Mouse (Mus musculus): ENCODE results near the gene Slc41a2. TPM values are rescaled to one million over a fixed set of nuclear protein-coding genes. Genes with fewer than 3 reads are reported as not detected.
"Not testable (repeated sequence)": the region's sequence is repeated elsewhere in the genome, so short reads cannot be mapped to it uniquely, and the experiment has no call there.

The Slc41a2 gene
- polyA plus RNA-seq (2016; fragmentation: Nextera tagmentation; extraction: Ambion mirVana), result 0.27 and 0.42 TPM in 2 replicates

GRCm38 (mm10) chr10:83337159-83337951 lies at the start of gene Slc41a2:
Slc41a2 (minus strand) TSS chr10:83337882.
- no peaks in the 10 kb centered on the region for H3K36me3 ChIP-seq
- peak; percentile 69 for DNase-seq (ENCODE audit: low spot score)
- peaks cover 74% of the 10 kb centered on the region for H3K27me3 ChIP-seq (ENCODE audit: insufficient read depth, poor library complexity, severe bottlenecking)
- peak within 1 kb of the TSS; percentile 80 for H3K27ac ChIP-seq
- H3K9me3 ChIP-seq, result no peaks in the 10 kb centered on the region
- under 1% methylated on average over 102 of the region's 102 CpGs for WGBS
- peaks cover 10% of the 10 kb centered on the region for H3K4me1 ChIP-seq (replicated peaks)
- H3K4me3 ChIP-seq, result peak within 1 kb of the TSS; percentile 68

- H3K27ac ChIP-seq, result no peak overlapping the region
- H3K36me3 ChIP-seq, result peaks cover 33% of the 10 kb centered on the region
- H3K4me3 ChIP-seq, result no peak overlapping the region
- no peaks in the 10 kb centered on the region for H3K27me3 ChIP-seq (ENCODE audit: insufficient read depth, poor library complexity, severe bottlenecking)
- WGBS, result 94% methylated on average over 7 of the region's 7 CpGs
- H3K4me1 ChIP-seq (replicated peaks), result no peaks in the 10 kb centered on the region
- no peak for DNase-seq (ENCODE audit: low spot score)
- no peaks in the 10 kb centered on the region for H3K9me3 ChIP-seq
Observed at GRCm38 (mm10) chr10:83385330-83385910, 47.7 kb upstream of the Slc41a2 start.

GRCm38 (mm10) chr10:83384456-83385215 lies 47.0 kb upstream of the Slc41a2 start:
- H3K36me3 ChIP-seq, result peaks cover 41% of the 10 kb centered on the region
- 94% methylated on average over 8 of the region's 8 CpGs for WGBS
- no peaks in the 10 kb centered on the region for H3K4me1 ChIP-seq (replicated peaks)
- H3K27me3 ChIP-seq (ENCODE audit: insufficient read depth, poor library complexity, severe bottlenecking), result no peaks in the 10 kb centered on the region
- no peak overlapping the region for H3K27ac ChIP-seq
- no peak overlapping the region for H3K4me3 ChIP-seq
- DNase-seq (ENCODE audit: low spot score), result peak; percentile 1
- H3K9me3 ChIP-seq, result no peaks in the 10 kb centered on the region

- peaks cover 49% of the 10 kb centered on the region for H3K36me3 ChIP-seq
- no peak overlapping the region for H3K27ac ChIP-seq
- no peaks in the 10 kb centered on the region for H3K27me3 ChIP-seq (ENCODE audit: insufficient read depth, poor library complexity, severe bottlenecking)
- no peaks in the 10 kb centered on the region for H3K4me1 ChIP-seq (replicated peaks)
- no peaks in the 10 kb centered on the region for H3K9me3 ChIP-seq
- H3K4me3 ChIP-seq, result no peak overlapping the region
- peak; percentile 2 for DNase-seq (ENCODE audit: low spot score)
- WGBS, result 94% methylated on average over 13 of the region's 13 CpGs
Observed at GRCm38 (mm10) chr10:83383863-83384262, 46.2 kb upstream of the Slc41a2 start.

- Histone ChIP-seq H3K27me3 (ENCODE audit: insufficient read depth, poor library complexity, severe bottlenecking) (no peaks in the 10 kb centered on the region), H3K4me3 (no peak overlapping the region), H3K9me3 (no peaks in the 10 kb centered on the region), H3K27ac (no peak overlapping the region), H3K36me3 (peaks cover 57% of the 10 kb centered on the region), H3K4me1 (replicated peaks) (no peaks in the 10 kb centered on the region)
- DNase-seq (ENCODE audit: low spot score), result no peak
- 84% methylated on average over 2 of the region's 2 CpGs for WGBS
Observed at GRCm38 (mm10) chr10:83382988-83383387, 45.3 kb upstream of the Slc41a2 start.

GRCm38 (mm10) chr10:83382528-83382927 lies 44.8 kb upstream of the Slc41a2 start:
- no peak overlapping the region for H3K27ac ChIP-seq
- H3K4me1 ChIP-seq (replicated peaks), result no peaks in the 10 kb centered on the region
- WGBS, result 88% methylated on average over 4 of the region's 4 CpGs
- H3K4me3 ChIP-seq, result no peak overlapping the region
- no peaks in the 10 kb centered on the region for H3K27me3 ChIP-seq (ENCODE audit: insufficient read depth, poor library complexity, severe bottlenecking)
- H3K9me3 ChIP-seq, result no peaks in the 10 kb centered on the region
- no peak for DNase-seq (ENCODE audit: low spot score)
- H3K36me3 ChIP-seq, result peaks cover 62% of the 10 kb centered on the region

GRCm38 (mm10) chr10:83380501-83380900 lies 42.8 kb upstream of the Slc41a2 start:
- no peak for DNase-seq (ENCODE audit: low spot score)
- H3K27me3 ChIP-seq (ENCODE audit: insufficient read depth, poor library complexity, severe bottlenecking), result no peaks in the 10 kb centered on the region
- 97% methylated on average over 2 of the region's 2 CpGs for WGBS
- no peak overlapping the region for H3K4me3 ChIP-seq
- no peaks in the 10 kb centered on the region for H3K9me3 ChIP-seq
- no peak overlapping the region for H3K27ac ChIP-seq
- H3K36me3 ChIP-seq, result peaks cover 73% of the 10 kb centered on the region
- no peaks in the 10 kb centered on the region for H3K4me1 ChIP-seq (replicated peaks)

GRCm38 (mm10) chr10:83378083-83378833 lies 40.6 kb upstream of the Slc41a2 start:
- Histone ChIP-seq H3K4me1 (replicated peaks) (0 out of 2 replicates have a peak, but pooled peaks cover 1% of the 10 kb centered on the region), H3K27ac (no peak overlapping the region), H3K36me3 (peaks cover 73% of the 10 kb centered on the region), H3K4me3 (no peak overlapping the region), H3K27me3 (ENCODE audit: insufficient read depth, poor library complexity, severe bottlenecking) (no peaks in the 10 kb centered on the region), H3K9me3 (no peaks in the 10 kb centered on the region)
- DNase-seq (ENCODE audit: low spot score), result no peak
- 93% methylated on average over 9 of the region's 9 CpGs for WGBS

GRCm38 (mm10) chr10:83376911-83377682 lies 39.4 kb upstream of the Slc41a2 start:
- WGBS, result 93% methylated on average over 8 of the region's 8 CpGs
- H3K4me1 ChIP-seq (replicated peaks), result 0 out of 2 replicates have a peak, but pooled peaks cover 3% of the 10 kb centered on the region
- DNase-seq (ENCODE audit: low spot score), result no peak
- H3K9me3 ChIP-seq, result no peaks in the 10 kb centered on the region
- peaks cover 84% of the 10 kb centered on the region for H3K36me3 ChIP-seq
- H3K27me3 ChIP-seq (ENCODE audit: insufficient read depth, poor library complexity, severe bottlenecking), result no peaks in the 10 kb centered on the region
- no peak overlapping the region for H3K4me3 ChIP-seq
- H3K27ac ChIP-seq, result no peak overlapping the region

GRCm38 (mm10) chr10:83375458-83375857 lies 37.8 kb upstream of the Slc41a2 start:
- H3K27ac ChIP-seq; H3K9me3 ChIP-seq; DNase-seq (ENCODE audit: low spot score); H3K27me3 ChIP-seq (ENCODE audit: insufficient read depth, poor library complexity, severe bottlenecking); H3K4me1 ChIP-seq (replicated peaks); H3K4me3 ChIP-seq: not testable (repeated sequence)
- 96% methylated on average over 5 of the region's 5 CpGs for WGBS
- H3K36me3 ChIP-seq, result peaks cover 94% of the 10 kb centered on the region

GRCm38 (mm10) chr10:83374045-83374656 lies 36.5 kb upstream of the Slc41a2 start:
- H3K9me3 ChIP-seq, result no peaks in the 10 kb centered on the region
- H3K4me1 ChIP-seq (replicated peaks), result 0 out of 2 replicates have a peak, but pooled peaks cover 3% of the 10 kb centered on the region
- H3K27ac ChIP-seq, result no peak overlapping the region
- WGBS, result 93% methylated on average over 3 of the region's 3 CpGs
- H3K36me3 ChIP-seq, result peaks cover 90% of the 10 kb centered on the region
- DNase-seq (ENCODE audit: low spot score), result no peak
- no peak overlapping the region for H3K4me3 ChIP-seq
- H3K27me3 ChIP-seq (ENCODE audit: insufficient read depth, poor library complexity, severe bottlenecking), result no peaks in the 10 kb centered on the region

Data from hindbrain, embryonic 10.5 days (tissue).